Mouse (Mus musculus): ENCODE data around the gene Mark4.

Mark4 gene

DNA sequence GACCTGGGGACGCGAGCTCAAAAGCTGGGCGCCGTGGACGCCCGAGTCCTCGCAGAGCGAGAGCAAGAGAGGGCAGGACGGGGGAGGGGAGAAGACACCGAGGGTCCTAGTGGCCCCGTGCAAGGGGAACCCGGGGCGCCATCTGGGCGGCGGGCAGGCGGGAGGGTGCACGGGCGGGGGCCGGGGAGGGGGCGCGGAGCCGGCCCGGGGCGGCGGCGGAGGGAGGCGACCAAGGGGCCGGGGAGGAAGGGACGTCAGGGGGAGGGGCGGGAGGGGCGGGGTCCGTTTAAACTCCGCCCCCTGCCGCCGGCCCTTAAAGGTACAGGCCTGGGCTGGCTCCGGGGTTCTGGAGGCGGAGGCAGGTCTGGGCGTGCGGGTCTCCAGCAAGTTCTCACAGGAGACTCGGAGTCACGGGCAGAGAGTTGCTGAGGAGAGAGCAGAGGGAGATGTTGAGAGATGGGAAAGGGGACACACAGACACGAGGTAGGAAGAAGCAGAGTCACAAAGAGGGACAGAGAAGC, at the start of gene Mark4:
TSS of gene Mark4 (minus strand) at position 231 of the 521 bp plus-strand sequence.
- DNase-seq: peak; percentile 78

DNA sequence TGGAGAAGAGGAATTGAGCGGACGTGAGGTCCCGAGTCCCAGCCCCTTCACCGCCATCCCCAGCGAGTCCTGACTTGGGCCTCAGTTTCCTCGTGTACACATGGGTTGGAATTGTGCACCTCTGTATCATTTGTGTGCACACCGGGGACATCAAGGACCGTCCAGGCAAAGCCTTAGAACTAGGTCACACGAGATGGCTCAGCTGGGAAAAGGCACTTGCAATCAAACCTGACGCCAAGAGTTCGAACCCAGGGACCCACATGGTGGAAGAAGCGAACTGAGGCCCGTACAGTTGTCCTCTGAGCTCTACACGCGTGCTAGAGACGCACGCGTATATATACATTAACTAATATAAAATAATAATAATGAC, 49.0 kb upstream of the Mark4 start:
- no peak for DNase-seq

DNA sequence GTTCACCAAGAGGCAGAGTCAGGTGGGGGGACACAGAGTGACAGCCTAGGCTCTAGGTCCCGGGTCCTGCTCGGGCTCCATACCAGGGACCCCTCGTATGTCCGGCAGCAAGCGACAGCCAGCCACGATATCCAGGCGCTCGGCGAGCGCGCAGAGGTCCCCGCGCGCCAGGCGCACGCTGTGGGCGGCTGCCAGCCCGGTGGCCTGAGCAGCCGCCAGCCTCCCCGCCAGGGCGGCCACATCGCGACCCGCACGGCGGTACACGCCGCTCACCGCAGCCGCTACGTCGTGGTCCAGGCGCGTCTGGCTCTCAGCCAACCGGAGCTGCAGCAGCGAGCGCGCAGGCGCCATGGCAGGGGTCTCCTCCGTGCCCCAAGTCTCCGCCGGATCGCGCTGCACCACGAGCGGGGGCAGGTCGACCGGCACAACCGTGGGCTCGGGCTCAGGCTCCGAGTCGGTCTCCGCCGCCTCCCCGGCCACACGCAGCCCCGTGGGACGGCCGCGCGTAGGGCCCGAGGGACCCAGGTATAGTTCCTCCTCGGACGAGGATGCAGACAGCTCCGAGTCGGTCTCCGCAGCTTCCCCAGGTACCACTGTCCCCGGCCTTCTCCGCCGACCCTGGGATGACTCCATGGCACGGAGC, 48.5 kb upstream of the Mark4 start:
- DNase-seq: peak; percentile 43

DNA sequence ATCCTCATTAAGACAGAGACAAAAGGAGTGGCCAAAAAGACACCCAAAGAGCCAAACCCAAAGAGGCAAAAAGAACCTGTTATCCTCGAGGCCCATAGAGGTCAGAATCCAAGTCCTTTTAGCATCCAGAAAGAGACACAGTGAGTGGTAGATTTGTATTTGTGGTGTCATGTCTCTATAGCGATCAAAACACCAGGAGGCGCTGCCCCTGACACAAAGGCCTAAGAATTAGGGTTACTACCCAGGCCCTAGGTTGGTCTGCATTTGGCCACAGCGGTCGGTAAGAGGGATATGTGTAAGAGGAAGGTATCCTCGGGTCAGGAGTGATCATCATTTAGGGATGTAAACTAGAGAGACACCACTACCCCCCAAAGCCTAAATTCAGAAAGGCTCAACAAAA, 47.7 kb upstream of the Mark4 start:
- no peak for DNase-seq

DNA sequence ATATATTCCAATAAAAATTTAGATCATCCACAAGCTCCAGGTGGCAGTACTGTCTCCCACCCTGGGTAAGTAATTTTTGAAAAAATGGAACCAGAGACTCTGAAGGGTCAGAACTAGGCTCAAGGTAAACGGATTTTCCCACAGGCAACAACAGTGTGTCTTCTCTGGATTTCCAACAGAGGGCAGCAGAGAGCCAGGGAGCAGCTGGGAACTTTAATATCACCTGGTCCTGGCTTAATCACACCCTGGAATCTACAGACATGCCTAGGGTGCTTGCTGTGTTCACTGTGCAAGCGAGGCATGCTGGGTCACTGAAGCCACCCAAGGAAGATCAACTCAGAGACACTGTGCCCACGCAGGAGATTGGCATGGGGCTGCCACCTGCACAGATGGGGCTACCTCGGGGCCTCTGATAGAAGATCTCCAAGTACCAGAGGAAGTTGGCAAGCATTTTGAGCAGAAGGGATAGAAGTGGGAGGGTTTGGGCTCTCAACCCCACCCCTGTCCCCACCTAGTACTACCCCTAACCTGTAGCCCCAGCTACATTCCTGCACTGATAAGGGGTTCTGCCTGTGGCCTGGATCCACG, 45.0 kb upstream of the Mark4 start:
- DNase-seq: no peak

DNA sequence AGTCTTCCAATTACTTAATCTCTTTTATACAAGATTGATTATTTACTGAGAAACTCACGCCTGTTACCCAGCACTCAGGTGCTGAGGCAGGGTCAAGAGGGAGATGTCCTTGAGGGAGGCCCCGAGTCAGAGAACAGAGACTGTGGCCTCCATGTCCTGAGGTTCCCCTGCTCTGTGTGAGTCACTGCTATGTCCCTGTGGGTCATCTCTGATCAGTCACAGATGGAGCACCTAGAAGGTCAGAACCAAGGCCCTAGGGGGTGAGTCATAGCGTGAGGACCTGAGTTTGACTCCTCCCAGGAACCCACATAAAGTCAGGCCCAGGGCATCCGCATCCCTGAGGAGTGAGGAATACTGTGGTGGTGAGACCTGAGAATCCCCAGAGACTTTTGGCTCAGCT, 43.0 kb upstream of the Mark4 start:
- no peak for DNase-seq

DNA sequence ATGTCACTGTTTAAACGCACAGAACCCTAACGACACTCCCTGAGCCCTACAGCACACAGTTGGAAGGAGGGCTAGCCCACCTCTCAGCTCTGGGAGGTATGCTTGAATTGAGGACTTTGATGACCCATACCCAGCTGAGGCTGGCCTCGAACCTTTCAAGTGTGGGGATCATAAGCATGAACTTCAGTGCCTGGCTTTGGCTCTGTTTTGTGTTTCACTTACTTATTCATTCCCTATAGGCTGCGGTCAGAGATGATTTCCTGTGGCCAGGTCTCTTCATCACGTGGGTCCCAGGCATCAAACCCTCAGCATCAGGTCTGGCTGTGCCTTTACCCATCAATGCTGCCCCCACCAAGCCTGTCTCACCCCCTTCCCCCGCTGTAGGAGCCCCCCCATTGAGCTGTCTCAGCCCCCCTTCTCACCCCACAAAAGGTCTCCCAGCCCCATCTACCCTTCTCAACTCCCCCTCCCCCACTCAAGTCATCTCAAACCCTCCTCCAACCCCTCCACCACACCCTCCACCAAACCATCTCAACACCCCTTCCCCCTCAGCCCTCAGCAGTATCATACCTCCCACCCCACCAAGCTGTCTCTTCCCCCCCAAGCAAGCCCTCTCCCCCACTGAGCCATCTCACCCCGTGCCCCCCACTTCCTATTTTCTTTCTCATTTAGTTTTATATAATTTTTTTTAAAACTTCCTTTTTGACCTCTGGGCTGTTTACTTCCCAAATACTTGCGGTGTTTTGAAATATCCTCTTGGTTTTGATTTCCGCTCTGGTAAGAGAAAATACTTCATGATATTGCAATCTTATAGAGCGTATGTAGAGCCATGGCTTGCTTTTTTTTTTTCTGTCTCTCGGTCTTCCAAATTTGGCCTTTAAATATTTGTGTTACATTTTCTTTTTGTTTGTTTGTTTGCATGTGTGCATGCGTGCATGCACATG, 42.1 kb upstream of the Mark4 start:
- DNase-seq: no peak

DNA sequence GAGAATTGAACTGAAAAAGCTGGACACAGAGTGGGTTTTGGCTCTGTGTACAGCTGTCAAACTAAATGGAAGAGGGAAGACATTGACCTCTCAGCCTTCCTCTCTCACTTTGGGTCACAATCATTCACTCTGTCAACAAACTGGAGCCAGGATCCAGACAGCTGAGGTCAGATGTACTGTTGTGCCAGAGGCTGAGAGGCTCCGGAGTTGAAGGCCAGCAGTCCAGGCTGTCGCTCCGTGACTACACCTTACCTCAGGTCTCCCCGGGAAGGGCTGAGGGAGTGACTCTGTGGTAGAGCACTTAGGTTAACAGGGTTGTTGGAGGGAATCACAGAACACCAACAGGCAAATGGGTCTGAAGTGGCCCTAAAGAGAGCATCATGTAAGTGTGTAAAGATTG, 39.7 kb upstream of the Mark4 start:
- no peak for DNase-seq

DNA sequence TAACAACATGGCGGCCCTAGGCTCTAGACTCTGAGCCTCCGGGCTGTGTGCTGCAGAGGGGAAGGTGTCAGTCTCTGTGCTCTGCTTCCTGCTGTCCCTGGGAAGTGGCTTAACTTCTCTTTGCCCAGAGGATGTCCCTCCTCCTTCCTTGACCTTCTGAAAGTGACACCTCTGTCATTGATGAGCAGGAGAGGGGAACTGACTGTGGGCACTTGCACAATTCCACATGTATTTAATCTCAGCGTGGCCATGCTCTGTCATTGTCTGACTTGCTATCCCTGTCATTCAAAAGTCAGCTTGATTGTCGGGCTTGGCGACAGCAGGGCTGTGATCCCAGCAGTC, 37.6 kb upstream of the Mark4 start:
- no peak for DNase-seq

DNA sequence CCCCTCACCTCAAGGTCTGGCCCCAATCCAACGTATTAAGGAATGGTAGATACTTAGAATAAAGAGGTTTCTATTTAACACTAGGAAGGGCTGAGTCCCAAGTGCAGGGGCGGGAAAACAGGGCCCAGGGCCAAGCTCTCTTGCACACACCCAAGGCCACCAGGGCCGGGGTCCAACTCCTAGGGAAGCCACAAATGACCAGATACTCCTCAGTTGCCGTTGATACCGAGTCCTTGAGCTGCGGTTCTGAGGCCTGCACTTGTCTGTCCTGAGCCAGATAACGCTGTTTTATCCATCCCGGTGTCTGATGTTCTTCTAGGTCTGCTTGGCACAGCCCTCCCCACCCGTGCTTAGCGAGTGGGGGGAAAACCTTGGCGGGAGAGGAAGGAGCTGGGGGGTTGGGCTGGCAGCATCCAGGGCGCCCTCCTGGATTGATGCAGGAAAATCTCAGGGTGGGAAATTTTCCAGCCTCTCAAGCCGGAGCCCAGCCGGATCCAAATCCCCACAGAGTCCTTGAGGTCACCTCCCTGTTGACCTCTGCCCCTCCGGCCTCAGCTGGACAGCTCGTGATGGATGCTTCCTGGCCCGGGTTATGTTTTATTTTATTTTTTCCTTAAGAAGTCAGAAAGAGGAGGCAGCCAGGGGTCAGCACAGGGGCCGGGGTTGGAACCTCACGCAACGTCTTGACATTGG, 37.0 kb upstream of the Mark4 start:
- no peak for DNase-seq

DNA sequence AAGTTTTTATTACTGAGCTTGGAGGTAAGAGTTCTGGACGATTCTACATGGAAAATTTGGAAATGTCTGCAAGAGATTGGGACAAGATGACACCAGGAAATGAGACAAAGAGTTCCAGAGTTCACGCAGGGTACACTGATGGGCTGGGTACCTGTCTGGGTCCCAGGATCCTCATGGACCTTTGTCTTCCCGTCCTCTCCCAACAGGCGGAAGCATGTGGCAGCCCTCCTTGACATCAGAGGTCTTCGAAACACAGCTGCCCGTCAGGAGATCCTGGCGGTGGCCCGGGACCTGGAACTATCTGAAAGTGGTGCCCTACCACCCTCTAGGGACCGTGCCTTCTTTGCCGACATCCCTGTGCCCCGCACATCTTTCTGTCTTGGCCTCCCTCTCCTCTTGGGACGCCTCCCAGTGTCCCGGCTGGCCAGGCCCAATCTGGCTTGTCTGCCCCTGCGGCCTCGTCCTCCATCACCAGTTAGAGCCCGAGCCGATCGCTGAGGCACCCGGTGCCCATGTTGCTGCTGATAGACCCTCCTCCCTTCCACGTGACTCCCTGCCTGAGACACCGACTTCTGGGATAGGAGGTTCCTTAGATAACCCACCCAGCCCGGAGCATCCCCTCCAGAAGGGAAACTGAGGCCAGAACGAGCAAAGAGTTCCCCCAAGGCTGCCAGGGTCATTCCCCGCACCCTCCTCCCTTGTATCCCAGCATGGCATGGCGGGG, 36.3 kb upstream of the Mark4 start:
- DNase-seq: no peak

DNA sequence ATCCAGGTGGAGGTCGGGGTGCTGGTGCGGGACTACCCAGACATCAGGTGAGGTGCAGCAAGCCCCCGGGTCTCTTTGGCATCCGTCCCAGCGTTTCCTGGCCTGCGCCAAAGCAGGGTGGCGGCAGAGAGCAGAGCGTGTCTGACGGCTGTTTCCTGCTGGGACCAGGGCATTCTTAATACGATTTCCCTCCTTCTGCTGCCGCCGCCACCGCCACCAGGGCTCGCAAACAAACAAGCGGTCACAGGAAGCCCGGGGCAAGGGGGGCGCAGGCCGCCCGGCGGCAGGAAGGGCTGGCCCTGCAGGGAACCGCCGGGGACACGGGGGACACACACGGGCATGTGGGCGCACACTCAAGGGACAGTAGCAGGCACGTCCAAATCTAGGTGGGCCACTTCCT, 33.1 kb upstream of the Mark4 start:
- DNase-seq: no peak

DNA sequence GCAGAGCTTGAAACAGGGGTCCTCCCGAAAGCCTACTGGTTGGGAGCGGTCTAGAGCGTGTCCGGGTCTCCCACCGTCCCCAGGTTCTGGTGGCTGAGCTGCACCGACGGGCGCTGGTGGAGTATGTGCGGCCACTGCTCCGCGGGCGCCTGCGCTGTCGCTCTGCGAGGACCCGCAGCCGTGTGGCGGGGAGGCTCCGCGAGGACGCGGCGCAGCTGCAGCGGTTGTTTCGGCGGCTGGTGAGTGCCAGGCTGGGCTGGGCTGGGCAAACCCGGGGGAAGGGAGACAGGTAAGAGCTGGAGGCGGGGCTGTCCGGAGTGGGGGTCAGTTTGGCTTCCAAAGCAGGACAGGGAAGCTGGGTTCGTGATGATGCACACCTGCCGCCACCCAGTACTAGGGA, 30.9 kb upstream of the Mark4 start:
- peak; percentile 36 for DNase-seq

DNA sequence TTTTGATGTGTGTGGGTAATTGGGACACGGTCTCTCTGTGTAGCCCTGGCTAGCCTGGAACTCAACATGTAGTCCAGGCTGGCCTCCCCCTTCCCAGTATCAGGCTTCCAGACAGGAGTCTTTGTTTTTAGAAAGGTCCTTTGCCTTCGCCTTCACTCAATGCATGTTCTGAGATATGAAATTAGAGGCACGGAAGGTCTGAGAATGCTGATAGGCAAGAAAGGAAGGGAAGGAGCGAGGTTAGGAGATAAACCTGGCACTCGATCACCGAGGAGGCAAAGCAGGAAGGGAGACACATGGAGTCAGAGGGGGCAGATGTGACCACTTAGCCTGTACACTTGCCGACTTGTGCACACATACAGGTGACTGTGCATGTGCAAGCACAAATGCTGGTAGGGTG, 27.9 kb upstream of the Mark4 start:
- DNase-seq: no peak

DNA sequence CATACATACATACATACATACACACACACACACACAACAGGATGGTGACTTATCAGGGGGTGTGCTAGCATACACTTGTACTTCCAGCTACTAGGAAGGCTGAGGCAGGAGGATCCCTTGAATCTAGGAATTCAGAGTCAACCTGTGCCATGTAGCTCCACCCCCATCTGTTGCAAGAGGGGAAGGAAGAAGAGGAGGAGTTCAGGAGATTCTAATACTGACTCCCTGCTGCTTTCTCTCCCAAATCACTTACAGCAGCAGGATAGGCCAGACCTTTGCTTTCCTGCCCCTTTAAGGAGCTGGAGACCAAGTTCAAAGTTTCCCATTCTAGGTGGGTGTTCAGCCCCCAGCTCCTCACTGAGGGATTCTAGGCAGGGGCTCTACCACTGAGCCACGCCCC, 26.9 kb upstream of the Mark4 start:
- DNase-seq: no peak

DNA sequence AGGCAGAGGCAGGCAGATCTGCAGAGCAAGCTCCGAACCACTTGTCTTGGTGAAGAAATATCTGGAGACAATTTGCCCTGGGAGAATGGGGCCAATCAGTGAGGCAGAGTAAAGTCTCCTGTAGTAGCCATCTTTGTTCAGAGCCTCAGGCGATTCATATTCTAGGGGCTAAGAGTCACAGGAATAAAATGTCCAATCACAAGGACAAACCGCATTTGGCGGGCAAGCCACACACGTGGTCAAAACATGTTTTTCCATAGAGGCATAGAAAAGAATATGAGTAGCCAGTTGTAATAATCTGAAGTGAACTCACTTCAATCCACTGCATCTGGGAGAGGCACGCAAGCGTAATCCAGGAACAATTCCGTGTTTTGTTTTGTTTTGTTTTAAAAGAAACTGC, 24.7 kb upstream of the Mark4 start:
- no peak for DNase-seq

DNA sequence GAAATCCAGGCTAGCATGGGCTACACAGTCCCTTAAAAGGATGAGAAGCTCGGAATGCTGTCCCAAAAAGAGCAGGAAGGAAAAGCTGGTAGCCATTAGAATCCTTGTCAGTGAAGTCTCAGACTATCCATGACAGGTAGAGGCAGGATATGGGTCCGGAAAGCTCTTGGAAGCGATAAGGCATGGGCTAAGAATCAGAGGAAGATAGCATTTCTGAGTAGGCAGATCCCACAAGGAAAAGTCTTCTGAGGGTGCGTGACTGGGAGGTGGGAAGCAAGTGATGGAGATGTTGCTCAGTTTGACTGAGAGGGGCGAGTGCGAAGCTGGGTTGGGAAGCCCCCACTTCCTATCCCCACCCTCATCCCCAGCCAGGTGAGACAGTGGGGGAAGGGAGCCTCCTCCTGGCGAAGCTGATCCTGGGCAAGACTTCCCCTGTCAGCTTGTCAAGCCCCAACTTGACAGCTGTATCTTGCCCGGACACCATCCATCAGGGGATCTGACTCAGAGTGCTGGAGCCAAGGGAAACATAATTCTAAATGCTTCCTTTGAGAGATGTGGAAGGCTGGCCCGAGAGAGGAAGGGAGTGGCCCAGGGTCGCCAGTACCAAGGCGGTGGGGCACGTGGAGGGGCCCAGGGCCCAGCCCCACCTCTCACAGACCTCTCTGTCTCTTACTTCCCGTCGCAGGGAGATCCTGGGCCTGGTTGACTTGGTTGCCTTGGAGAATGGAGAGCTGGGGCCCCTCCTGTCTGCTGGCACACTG, 19.2 kb upstream of the Mark4 start:
- DNase-seq: no peak

DNA sequence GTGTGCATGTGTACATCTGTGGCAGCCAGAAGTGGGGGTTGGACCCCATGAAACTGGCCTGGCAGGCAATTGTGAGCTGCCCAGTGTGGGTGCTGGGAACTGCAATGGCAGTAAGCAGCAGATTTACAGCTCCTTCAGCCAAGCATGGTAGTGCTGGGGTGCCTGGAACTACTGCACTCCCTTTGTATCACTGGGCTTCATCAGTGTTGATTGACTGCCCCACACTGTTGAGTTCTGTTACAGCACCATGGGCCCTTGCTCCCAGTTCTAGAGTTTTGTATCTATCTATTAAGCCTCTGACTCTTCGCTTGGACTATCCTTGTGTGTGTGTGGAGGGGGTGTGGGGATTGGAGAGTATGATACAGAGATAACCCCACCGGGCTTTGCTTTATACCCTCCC, 18.5 kb upstream of the Mark4 start:
- no peak for DNase-seq

DNA sequence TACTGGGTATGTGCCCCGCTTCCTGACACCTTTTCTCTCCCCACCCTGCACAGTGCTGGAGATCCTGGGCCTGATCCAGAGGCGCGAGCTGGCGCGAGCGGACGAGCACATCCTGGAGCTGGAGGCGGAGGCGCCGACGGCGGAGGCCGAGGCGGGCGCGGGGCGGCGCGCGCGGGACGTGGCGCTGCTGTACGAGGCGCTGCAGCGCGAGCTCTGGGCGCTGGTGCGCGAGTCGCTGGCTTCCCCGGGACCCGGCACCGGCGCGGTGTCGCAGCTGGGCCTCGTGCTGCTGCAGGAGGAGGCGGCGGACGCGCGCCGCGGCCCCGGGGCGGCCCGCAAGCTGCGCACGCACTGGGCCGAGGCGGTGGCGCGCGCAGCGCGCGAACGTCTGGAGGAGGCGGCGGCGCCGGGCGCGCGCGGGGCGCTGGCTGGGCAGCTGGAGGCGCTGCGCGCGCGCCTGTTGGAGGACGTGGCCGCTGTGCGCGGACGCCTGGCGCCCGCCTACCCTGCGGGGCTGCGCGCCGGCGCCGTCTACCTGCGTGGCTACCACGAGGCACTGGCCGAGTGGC, 15.3 kb upstream of the Mark4 start:
- peak; percentile 88 for DNase-seq

DNA sequence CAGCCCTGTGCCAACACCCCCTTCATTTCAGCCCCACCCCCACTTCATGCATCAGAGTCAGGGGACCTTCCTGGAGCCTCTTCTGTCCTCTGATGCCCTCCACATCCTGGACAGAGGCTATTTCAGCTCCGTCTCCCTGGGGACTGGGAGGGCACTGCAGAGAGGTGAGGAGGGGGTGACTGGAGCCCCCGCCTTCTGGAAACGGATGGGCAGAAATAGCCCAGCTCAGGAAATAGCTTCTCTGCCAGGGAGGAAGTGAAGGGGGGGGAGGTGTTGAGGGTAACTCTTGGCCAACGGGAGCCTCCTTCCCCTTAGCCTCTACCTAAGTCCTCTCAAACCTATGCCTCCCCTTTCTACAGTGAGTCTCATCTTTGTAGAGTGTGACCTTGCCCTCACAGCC, 13.8 kb upstream of the Mark4 start:
- no peak for DNase-seq

DNA sequence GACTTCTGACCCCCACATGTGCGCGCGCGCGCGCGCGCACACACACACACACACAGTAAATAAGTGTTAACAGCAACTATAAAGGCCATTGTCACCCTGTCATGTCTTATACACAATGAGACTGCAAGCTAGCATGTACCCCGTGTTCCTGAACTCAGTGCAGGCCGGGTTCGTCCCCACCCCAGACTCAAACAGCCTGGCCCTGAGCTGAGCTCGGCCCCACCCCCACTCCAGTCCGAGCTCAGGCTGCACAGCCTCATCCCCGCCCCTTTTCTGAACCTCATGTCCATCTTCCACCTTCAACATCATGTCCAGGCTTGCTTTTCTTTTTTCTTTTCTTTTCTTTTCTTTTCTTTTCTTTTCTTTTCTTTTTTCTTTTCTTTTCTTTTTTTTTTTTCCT, 11.7 kb upstream of the Mark4 start:
- no peak for DNase-seq

DNA sequence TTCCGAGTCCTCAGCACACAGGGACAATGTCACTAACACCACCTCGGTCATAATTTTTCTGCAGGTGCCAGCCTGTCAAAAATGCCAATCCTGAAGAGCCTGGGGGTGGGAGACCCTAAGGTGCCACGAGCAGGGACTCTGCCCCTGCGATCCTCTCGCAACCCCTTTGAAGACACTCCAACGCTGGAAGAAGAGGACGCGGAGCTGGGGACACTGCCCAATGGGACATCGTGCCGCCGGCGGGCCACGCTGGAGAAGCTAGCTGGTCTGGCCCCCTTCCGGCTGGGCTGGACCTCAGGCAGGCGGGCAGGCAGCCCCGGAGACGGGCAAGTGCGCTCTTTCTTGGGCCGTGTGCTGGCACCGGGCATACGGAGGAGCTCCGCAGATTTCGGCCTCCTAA, 10.8 kb upstream of the Mark4 start:
- no peak for DNase-seq

Measured in right cerebral cortex, postnatal 25 days (tissue).